Mouse (Mus musculus): ENCODE measurements around the gene Neil3.
"Not testable (repeated sequence)": the region's sequence is repeated elsewhere in the genome, so short reads cannot be mapped to it uniquely, and the experiment has no call there.

Neil3 gene

GRCm38 (mm10) chr8:53538049-53538448 lies 100.8 kb downstream of the Neil3 start:
- not testable (repeated sequence) for DNase-seq (ENCODE audit: low spot score)
